Mouse (Mus musculus): ENCODE data around the gene Cygb. TPM values are rescaled to one million over a fixed set of nuclear protein-coding genes. Genes with fewer than 3 reads are reported as not detected.
A peak's percentile ranks its signal among the peaks of the same experiment; 100 is the strongest.

Cygb gene
- total RNA-seq, 2 experiments from 2014 or later: 9.6 to 14.7 TPM

DNA sequence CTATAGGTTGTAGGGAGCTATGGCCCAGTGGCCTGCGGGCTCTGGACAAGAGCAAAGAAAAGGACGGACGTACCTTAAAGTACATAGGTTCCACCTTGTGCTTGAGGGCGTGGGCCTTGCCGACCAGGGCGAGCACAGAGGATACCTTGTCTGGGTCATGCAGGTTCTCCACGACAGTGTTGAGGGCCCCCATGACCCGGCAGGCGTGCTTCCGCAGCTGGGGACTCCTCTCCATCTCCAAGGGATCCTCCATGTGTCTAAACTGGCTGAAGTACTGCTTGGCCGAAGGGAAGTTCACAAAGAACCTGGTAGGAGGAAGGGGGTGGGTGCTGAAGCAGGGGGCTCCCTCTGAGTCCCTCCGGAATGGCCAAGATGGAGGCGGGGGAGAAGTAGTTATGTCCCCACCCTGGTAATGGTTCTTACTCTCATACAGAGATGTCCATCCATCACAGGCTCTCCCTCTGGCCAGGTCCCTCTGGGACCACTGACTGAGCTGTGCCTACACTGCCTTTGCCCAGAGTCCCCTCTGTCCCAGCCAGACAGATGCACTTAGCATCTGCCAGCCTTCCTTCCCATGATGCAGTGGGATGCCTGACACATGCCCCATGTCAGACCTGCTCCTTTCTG lies 4.3 kb downstream of the Cygb start:
- no peak for TF ChIP-seq CTCF (IDR thresholded peaks at IDR 0.05)
- Histone ChIP-seq H3K27ac (peak overlapping the region; percentile 89), H3K4me3 (peak overlapping the region; percentile 17; the same call in 1 of the 2 replicates)
- no peak for DNase-seq
- intact Hi-C loops (cut with DNase I): no loop called here

DNA sequence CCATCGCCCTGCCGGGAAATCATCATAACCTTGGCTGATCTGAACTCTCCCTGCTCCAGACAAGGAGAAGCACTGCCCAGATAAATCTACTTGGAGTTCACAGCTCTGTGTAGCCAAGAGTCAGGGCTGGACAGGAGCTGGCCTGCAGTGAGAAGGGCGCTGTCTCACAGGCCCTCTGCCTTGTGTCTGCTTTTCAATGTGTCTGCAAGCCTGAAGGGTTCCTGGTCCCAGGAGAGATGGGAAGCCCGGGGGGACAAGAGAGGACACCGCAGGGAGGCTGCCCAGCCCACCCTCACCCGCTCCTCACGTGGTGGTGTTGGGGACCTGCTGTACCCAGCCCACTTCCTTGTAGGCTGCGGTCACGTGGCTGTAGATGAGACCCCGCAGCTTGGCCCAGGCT lies 5.1 kb downstream of the Cygb start:
- no peak for TF ChIP-seq CTCF (IDR thresholded peaks at IDR 0.05)
- peak overlapping the region; percentile 46 for H3K4me3 ChIP-seq
- peak; percentile 59 for DNase-seq
- peak overlapping the region; percentile 89 for H3K27ac ChIP-seq
- intact Hi-C loops (cut with DNase I): no loop called here

DNA sequence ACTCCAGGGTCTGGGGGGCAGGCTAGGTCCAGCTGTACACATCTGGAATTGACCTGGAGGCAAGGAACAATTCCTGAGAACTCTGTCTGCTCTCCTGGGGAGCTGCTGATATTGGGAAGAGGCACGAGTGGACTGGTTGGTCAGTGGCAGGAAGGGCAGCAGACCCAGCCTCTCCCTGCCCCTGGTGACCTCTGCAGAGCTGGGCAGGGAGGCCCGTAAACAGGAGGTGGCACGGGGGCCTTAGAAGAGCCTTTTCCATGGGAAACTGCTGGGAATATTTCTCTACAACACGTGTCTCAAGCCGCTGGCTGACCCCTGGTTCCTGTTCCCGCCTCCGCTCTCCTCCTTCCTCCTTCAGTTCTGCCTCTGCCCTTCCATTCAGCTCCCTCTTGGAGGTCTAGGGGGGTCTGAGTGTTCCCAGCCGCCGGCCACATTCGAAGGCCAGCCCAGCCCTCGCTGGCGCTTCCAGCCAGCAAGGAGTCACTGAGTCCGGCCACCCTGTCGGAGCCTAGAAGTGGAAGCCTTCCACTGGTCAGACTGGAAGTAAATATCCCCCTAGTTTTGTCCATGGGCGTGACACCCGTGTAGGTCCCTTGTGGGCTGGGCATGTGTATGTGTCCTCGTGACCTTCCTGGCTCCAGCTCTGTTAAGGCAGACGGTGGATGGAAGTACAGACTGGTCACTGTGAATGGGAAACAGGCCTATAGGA lies 5.7 kb downstream of the Cygb start:
- Histone ChIP-seq H3K4me3 (peak overlapping the region; percentile 46), H3K27ac (peak overlapping the region; percentile 89)
- DNase-seq: peak; percentile 72
- TF ChIP-seq CTCF (IDR thresholded peaks at IDR 0.05): no peak
- intact Hi-C loops (cut with DNase I): no loop called here

DNA sequence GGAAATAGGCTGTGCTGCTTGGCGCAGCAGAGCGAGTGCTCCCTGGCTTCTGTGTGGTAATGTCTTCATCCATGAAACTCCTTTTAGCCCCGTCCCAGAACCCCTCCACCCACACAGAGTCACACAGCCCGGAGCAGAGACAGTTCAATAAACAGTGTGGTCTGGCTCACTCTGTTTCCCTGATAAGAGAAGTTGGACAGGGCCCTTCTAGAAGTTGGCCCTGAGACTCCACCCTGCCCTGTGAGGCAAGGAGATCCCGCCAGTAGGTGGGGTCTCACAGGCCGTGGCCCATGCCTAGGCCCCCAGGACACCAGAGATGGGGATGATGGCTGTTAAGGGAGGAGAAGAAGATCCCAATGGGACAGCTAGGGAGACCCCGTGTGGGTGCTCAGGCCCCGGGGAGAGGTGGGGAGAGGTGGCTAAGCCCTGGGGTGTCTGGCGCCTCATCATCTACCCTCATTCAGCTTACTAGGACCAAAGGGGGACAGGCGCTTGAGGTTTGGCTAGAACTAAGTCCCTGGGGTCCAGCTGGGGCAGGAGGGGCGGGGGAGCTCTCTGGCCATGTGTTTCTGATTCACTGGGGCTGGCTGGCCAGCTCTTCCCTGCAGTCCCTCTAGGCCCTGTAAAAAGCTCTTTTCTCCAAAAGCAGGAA lies 6.6 kb downstream of the Cygb start:
- no peak for TF ChIP-seq CTCF (IDR thresholded peaks at IDR 0.05)
- intact Hi-C loops (cut with DNase I): no loop called here
- Histone ChIP-seq H3K4me3 (peak overlapping the region; percentile 23; the same call in 1 of the 2 replicates), H3K27ac (peak overlapping the region; percentile 89)
- DNase-seq: peak; percentile 82

DNA sequence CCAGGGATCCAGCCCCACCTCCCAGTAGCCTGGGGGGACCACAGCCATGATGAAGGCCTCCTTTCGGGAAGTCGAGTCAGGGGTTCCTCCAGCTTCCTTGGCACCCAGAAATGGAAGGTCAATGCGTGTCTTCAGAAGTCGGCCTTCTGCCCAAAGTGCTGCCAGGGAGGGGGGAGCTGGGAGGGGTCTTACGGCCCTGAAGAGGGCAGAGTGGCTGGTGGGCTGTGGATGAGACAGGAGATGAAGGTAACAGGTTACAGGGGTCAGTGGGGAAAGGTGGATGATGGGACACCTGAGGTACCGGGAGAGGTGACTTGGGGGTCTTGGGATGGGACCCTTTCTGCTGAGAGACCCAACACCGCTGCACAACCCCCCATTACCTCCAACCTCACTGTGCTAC lies 7.3 kb downstream of the Cygb start:
- intact Hi-C loops (cut with DNase I): no loop called here
- no peak overlapping the region for H3K4me3 ChIP-seq
- DNase-seq: no peak
- TF ChIP-seq CTCF (IDR thresholded peaks at IDR 0.05): no peak
- H3K27ac ChIP-seq: peak overlapping the region; percentile 89

DNA sequence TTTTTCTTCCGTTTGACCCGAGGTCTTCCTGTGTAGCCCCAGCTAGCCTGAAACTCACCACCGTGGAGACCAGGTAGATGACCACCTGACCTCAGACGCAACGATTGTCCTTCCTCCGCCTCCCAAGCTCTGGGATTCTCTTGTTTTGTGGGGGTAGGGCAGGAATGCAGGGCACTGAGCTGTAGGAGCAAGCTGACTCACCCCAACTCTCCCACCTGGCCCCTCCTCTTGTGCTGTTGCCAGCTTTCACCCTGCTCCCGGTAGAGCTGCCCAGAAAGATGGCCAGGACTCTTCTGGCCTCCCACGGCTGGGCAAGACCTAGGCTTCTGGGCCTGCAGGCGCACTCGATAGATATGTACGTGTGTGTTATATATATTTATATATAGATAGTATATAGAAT lies 8.0 kb downstream of the Cygb start:
- Histone ChIP-seq H3K27ac (peak overlapping the region; percentile 89), H3K4me3 (no peak overlapping the region)
- no peak for DNase-seq
- intact Hi-C loops (cut with DNase I): no loop called here
- TF ChIP-seq CTCF (IDR thresholded peaks at IDR 0.05): no peak

DNA sequence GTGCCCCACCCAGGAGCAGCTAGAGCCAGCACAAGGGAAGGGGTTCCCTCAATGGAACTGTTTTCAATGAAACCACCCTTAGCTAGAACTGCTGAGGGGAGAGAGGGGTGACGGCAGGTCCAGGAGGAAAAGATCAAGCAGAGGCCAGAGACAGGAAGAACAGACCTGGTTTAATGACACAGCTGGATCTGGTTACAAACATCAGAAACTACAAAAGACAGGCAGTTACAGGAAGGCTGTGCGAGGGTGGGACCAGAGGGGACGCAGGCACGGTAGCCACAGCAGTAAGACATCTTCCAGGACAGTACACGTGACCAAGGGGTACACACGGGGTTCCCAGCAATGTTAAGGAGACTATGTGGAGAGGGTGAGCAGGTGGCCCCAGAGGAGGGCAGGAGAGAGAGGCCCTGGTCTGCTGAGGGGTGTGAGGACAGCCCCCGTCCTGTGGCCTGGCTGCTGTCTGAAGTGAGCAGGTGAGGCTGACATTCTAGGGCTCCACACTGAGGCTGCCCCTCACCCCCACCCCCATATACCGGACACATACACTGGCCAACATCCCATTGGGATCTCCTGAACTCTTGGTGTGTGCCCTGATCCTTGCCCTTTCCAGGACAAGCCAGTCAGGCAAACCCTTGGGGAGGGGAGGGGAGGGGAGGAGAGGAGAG lies 8.5 kb downstream of the Cygb start:
- TF ChIP-seq CTCF (IDR thresholded peaks at IDR 0.05): no peak
- H3K27ac ChIP-seq: peak overlapping the region; percentile 89
- intact Hi-C loops (cut with DNase I): no loop called here
- no peak for DNase-seq
- H3K4me3 ChIP-seq: no peak overlapping the region

DNA sequence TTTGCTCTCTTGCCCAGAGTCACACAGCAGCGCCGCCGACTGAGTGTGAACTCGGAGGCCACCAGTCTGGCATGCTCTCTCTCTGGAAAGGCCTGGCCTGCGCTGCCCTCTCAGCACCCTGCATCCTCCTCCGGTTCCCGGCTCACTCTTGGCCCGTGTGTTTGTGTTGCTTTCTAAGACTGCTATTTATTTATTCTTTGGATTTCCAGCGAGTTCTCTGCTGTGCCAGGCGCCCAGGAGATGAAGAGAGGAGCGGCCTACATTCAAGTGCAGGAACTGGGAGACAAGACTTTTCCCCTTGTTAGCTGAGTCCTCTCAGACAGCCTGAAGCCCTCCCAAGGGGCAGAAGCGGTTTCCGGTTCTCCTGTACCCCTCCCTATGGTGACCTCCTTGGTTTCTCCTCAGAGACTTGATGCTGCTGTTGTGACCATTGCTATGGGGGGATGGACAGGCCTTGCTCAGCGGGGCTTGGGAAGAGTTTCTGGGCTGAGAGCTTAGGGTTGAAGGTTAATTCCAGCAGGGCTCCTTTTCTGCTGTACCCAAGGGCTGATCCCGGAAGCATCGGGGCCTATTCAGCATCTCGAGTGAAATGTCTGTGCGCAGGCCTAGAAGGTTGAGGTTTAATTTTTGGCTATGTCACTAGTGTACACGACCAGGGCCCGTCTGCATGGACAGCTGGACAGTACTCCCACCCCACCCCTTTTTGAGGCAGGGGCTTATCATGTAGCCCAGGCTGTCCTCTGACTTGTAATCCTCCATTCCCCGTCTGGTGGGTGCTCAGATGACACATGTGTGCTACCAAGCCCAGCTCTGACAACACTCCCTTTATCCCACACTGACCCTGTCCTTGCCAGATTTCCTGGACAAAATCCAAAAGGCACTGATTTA lies 9.6 kb downstream of the Cygb start:
- no peak for TF ChIP-seq CTCF (IDR thresholded peaks at IDR 0.05)
- intact Hi-C loops (cut with DNase I): no loop called here
- DNase-seq: no peak
- Histone ChIP-seq H3K4me3 (no peak overlapping the region; the same call in 1 of the 2 replicates), H3K27ac (peak overlapping the region; percentile 89)

DNA sequence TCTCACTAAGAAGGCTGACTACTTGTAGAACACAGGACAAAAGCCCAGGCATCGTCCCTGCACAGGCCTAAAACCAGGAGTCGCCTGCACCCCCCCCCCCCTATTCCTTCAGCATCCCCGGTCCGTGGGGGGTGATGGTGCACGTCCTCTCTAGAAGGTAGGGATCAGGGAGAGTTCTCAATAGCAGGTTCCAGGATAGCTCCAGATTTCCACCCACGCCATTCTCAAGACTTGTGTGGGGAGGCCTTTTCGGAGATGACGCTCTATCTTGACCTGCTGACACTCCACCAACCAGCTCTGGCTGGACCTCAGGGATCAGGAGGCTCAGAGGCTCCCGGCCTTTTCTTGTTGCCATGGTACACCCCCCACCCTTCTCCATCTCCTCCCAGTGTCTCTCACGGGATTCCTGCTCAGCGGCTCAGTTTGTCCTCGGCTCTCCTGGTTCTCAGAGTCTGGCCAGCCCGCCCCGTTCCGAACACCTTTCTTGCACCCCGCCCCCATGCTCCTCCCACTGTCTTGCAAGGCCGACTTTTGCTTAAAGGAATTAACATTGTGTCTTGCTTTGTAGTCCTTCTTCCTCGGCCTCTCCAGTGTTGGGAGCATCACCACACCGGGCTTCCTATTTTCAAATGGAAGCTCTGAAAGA lies 10.4 kb downstream of the Cygb start:
- intact Hi-C loops (cut with DNase I): loop anchor here (1.0 kb wide), 2 partner anchors 28 to 165 kb away; no protein-coding TSS in a partner anchor
- Histone ChIP-seq H3K4me3 (peak overlapping the region; percentile 40; the same call in 1 of the 2 replicates), H3K27ac (peak overlapping the region; percentile 89)
- TF ChIP-seq CTCF (IDR thresholded peaks at IDR 0.05): no peak
- no peak for DNase-seq

DNA sequence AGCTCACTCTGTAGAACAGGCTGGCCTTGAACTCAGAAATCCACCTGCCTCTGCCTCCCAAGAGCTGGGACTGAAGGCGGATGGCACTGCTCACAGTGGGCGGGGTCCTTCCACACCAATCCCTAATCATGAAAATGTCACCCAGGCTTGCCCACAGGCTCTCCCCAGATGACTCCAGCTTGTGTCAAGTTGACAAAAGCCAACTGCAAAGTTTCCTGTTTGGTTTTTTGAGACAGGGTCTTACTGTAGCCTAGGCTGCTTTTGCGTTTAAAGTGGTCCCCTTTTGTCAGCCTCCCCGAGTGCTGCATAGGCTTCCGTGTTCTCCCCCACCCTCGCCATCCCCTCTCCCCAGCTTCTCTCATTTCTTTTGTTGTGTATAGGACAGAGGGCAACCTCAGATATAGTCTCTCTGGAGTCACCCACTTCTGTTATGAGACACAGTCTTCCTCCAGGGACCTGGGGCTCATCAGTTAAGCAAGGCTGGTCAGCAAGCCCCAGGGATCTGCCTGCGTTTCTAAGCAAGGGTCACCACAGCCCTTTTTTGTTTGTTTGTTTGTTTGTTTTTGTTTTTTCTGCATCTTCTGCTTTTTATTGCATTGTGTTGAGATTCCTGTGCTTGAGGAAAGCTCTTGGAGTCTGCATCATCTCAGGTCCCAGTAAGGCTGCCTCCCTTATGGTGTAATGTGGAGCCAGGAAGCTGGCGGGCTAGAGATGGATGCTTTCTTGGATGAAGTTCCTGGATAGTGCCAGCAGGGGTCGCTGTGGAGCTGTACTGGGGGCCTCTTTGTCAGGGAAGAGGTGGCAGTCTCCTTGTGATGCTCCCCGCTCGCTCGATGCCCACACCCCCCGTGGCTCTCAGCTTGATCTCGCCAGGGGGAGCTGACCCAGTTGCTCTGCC lies 11.2 kb downstream of the Cygb start:
- peak overlapping the region; percentile 89 for H3K27ac ChIP-seq
- TF ChIP-seq CTCF (IDR thresholded peaks at IDR 0.05): no peak; the same call in 1 of the 2 replicates
- intact Hi-C loops (cut with DNase I): loop anchor here (1.0 kb wide), 2 partner anchors 28 to 165 kb away; no protein-coding TSS in a partner anchor
- peak overlapping the region; percentile 40; the same call in 1 of the 2 replicates for H3K4me3 ChIP-seq
- DNase-seq: peak; percentile 90

Measured in gastrocnemius, adult 2 months (tissue).